Mouse (Mus musculus) E14TG2a.4 (cell line): ENCODE results near the gene Rpl7a.

Experiments used
- CTCF ChIP-seq: conservative IDR thresholded peaks from 2 replicates; pipeline ENCODE4 v1.5.1; 2014; ENCODE audit warnings: low read length
- NANOG ChIP-seq: IDR thresholded peaks from 2 replicates; pipeline ENCODE4 v1.6.1; 2014; ENCODE audit warnings: borderline replicate concordance, low read length, mixed read lengths
- POU5F1 ChIP-seq: IDR thresholded peaks from 2 replicates; pipeline ENCODE4 v1.6.1; 2014; ENCODE audit warnings: low read length, borderline replicate concordance

DNA sequence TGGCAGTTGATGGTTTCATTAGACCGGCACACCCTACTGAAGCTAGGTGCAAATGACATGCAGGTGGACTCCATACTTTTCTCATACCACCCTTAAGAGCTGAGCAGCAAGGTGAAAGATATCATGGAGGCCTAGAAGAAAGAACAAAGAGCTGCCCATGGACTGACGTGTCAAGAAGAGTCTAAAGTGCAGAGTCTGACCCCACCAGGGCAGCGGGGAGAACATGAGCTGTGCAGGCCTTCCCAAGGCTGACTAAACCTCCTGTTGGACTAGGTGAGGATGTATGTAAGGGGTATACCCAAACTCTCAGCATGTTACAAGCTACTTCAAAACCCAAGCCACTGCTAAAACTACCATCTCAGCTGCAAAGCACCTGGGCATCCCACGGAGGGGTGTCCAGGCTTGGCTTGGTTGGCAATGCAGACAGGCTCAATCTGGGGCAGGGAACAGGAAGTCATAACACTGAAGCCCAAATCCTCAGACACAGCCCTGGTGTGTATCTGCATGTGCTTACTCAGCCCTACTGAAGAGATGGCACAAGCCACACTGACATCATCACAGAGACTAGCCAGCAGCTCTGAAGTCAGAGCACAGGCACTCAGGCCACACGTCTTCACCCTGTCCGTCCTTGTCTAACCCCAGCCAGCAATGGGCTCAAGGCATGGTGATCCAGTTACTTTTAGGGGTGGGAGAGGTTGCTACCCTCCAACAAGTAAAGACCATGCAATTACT lies 17.3 kb downstream of the Rpl7a start:
- TF ChIP-seq CTCF = no peak
- no peak for TF ChIP-seq POU5F1
- TF ChIP-seq NANOG = no peak
